Mouse (Mus musculus): ENCODE data around the gene Gas7.

The Gas7 gene

DNA sequence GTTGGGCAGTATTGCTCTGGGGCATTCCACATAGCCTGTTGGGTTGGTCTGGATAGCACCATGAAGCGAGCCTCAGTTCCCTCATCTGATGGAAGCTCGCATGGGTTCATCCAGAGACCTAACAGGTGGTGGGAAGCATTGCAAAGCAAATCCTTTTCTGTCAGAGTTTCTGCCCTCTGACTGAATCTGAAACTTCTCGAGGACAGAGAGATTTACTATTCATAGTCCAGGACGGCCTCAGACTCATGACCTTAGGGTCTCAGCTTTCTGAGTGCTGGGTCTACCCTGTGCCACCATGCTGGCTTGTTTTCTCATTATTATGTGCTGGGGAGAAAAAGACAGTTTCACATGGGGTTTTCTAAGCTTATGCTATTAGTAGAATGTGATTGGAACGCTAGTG lies 122.2 kb downstream of the Gas7 start:
- no peak for DNase-seq (ENCODE audit: low spot score in 2 of 2)

DNA sequence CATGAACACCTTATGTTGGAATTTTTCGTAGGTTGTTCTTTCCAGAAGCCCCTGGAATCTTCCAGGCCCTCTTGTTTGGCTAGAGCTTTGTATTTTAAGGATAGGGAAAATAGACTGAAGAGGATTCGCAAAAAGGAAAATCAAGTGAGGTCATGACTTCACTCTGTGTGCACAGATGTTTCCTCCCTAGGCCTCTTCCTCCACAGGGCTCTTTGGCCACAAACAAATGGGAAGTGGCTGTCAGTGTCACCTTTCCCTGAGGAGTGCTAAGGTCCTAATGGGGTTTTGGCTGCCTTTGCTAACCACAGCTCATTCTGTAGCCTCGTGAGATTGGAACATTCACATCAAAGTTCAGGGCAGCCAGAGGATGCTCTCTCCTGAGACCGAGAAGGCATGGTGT lies 122.8 kb downstream of the Gas7 start:
- no peak for DNase-seq (ENCODE audit: low spot score in 2 of 2)

DNA sequence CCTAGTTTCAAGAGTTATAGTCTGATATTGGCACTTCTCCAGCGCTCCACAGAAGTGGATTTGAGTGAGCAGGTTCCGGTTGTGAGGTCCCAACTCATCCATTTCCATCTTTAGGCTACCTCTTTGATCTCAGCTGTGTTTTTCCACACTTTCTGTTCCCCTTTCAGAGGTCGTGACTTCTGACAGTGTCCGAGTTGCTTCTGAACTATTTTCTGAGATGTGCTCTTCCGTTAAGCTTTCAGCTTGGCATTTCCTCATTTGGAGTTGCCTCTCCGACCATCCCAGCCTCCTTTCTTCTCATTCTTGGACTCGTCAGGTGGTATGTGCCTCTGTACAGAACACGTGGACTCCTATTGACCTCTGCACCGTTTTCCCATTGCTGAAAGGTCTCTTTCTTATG lies 123.9 kb downstream of the Gas7 start:
- DNase-seq (ENCODE audit: low spot score in 2 of 2), result no peak

DNA sequence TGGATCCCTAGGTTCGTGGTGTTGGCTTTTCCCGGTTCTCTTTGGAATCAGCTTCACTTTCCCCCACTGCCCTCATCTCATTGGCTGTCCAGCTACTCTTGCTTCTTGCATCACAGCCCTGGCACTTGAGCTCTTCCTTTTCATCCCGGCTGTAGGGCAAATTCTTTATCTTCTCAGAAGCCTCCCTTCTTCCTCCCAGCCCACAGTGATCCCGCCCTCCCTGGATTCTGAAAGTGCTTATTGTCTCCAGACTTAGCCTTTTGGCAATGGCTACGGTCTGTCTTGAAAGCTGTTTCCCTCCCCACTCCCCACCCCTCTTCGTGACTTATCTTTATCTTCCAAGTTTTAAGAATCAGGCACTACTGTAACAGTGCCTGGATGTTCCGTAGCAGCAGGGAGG lies 126.3 kb downstream of the Gas7 start:
- DNase-seq (ENCODE audit: low spot score in 2 of 2), result peak; percentile 61 to 67

DNA sequence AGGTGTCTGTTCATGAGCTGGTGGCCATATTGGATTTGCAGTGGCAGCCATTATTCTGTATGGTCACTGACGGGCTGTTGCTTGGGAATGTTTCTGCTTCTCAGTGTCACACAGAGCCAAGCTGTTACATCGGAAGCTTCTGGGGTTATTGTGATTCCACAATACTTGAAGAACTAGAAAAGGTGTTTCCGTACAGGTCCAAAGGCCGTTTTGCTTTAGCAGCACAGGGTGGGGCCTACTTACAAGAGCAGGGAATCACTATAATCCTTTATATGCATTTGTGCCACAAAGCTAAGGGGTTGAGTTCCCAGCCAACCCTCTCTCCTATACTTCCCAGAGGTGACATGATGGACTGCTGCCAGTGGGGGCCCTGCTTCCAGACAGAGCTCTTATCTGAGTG lies 127.3 kb downstream of the Gas7 start:
- no peak for DNase-seq (ENCODE audit: low spot score in 2 of 2)

DNA sequence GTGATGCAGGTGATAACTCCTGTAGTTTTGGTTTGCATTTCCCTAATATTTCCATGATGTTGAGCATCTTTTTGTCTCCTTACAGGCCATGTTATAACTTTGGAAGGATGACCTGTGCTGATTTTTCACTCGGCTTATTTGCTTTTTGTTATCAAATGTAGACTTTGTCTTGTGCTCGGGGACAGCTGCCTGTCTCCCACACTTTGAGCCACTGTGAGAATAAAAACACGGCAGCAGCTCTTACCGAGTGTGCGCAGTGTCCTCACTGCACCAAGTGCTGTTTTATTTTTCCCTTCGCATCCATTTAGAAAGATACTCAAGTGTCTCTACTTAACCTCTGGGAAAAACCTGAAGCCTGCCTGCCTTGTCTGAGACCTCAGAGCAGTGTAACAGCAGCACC lies 129.8 kb downstream of the Gas7 start:
- DNase-seq (ENCODE audit: low spot score in 2 of 2), result no peak

DNA sequence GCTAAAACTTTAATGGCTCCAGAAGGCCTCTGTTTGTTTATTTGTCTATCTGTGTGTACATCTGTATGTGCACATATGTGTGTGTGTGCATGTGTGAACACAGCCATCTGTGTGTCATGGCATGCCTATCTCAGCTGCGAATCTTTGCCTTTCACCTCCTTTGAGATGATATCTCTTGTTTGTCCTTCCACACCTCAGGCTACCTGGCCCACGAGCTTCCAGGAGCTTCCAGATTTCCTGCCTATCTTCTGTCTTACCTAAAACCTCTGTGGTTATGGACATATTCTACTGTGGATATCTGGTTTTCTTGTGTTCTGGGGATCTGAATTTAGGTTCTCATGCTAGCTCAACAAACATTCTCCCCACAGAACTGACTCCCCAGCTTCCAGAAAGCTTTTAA lies 130.4 kb downstream of the Gas7 start:
- no peak for DNase-seq (ENCODE audit: low spot score in 2 of 2)

DNA sequence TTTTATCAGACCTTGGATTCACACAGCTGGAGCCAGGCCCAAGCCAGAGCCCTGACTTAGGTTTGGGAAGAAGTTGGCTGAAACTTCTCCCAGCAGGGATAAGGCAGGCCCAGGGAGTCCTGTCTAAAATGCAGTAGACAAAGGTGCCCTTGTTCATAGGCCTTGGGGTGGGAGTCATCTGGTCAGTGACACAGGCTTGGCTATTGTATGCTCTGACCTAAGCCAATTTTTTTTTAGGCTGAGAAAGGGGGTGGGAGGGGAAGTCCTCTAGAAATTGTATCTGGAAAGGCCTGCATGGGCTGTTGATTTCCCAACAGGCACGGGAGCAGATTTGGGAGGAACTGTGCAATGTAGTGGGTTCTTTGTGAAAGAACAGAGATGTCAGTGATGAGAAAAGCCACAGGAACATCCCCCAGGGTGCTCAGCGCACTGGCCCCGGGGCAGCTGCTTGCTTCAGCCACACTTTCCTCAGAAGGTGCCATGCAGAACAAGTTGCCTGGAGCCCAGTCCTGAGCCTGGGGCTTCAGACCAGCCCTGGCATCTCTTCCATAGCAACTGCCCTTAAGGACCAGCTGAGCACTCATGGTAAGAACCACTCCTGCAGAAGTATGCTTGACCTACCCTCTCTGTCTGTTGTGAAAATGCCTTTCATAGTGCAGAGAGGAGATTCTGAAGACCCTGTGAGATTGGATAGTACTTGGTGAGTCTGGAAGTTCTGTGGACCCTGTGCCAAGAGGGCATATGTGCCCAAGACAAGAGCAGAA lies 131.2 kb downstream of the Gas7 start:
- peak in 1 of 2 experiments; percentile 71 for DNase-seq (ENCODE audit: low spot score in 2 of 2)

DNA sequence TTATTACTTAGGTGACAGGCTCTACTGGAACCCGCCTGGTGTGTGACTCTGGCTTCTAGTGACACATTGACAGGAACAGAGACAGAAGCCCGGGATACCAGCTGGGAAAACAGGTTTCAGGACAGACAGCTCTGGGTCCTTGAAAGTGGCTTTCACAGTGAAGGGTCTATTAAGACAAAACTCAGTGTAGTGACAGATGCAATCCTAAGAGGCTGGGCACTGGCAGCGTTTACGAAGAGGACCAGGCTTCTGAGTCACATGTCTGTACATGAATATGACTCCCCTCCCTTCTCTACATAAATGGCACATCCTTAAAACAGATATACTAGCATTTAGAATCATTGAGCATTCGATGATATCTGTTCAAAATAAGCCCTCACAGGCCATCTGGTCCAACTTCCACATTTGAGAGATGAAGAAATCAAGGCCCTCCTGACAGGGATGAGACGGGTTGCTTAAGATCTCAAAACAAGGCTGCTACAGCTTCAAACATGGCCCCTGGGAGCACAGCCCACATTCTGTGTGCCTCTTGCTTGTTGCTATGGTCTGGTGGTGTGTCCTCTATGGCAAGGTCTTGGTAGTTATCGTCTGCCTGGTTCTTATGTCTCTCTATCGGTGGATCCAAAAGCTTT lies 133.1 kb downstream of the Gas7 start:
- no peak for DNase-seq (ENCODE audit: low spot score in 2 of 2)

DNA sequence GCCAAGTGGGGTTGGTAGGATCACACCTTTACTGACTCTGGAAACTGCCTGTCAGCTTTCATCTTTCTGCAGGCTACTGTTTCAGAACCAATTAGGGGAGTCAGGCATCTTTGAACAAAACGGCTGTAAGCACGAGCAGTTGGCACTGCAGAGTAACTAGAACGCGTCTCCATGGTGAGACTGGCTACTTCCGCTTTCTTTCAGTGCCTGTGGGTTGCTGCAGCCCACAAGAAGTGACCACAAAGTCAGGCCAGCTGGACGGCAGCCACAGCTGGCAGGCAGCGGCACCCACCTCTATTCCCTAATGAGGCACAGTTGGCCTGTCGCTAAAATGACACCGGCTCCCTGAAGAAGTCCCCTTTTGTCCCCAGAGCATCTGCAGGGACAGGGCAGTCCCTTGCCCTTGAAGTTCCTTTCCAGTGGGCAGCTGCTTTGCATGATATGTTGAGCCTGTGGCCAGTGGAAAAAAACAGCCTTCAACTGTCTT lies 133.6 kb downstream of the Gas7 start:
- peak in 1 of 2 experiments; percentile 60 for DNase-seq (ENCODE audit: low spot score in 2 of 2)

DNA sequence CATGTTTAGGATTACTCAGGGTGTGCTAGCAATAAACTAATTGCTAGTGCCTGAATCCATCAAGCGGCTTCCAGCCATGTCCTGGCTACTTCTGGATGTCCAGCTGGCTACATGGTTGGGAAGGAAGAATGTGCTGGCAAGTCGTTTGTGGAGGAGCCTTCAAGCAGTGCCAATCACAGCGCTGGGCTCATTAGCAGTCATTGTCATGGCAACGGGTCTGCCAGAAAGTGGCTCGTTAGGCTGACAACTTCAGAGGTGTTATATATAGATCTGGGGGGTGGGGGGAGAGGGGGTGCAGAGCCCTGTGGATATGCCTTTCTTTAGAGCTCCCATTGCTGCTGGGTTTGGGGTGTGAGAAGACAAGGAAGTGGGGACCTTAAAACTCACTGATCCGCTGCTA lies 141.0 kb downstream of the Gas7 start:
- DNase-seq (ENCODE audit: low spot score in 2 of 2), result no peak

DNA sequence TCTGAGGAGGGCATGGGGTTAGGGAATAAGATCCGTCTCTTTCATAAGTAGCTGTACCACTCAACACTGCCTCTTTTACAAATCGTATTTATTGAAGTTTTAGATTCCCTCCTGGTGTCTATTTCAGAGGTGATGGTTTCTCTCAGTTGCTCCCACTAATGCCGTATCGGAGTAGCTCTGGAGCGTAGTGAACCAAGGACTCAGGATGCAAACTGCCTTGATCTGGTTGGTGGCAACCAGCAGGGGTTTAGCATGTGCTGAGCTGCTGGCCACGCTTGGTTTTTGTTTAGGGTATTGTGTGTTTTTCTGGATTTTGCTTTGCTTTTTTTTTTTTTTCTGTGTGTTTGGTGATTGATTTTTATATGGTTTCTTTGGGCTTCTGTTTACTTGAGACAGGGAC lies 141.6 kb downstream of the Gas7 start:
- no peak for DNase-seq (ENCODE audit: low spot score in 2 of 2)

DNA sequence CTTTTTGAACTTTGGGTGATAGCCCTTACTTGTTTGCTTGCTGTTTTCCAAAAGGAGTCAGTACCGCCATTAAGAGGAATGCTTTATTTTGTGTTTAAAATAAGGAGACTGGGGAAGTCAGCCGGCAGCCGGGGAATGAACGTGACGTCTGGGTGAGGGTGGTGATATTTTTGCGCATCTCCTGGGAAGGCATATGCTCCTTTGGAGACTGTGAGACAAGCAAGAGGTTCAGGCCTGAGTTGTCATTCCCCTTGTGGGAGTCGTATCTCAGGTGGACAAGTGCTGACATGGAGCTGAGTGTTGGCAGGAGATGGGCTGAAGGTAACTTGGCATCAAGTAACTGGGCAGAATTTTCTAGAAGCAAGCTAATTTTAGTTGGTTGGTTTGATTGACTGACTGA lies 142.2 kb downstream of the Gas7 start:
- no peak for DNase-seq (ENCODE audit: low spot score in 2 of 2)

DNA sequence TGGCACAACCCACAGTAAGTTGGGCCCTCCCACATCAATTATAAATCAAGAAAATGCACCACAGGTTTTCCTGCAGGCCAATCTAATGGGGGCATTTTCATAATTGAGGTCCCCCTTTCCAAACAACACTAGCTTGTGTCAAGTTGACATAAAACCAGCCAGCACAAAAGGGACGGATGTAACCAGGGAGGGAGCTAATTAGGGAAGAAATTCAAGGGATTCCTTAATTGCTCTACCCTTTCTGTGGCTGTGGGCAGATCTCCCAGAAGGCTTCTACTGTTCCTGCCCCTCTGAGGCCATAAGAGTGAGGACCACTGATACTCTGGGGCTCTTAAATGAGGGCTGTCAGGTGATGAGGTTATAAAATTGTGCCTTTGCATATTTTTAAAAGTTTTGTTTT lies 143.9 kb downstream of the Gas7 start:
- DNase-seq (ENCODE audit: low spot score in 2 of 2), result no peak

DNA sequence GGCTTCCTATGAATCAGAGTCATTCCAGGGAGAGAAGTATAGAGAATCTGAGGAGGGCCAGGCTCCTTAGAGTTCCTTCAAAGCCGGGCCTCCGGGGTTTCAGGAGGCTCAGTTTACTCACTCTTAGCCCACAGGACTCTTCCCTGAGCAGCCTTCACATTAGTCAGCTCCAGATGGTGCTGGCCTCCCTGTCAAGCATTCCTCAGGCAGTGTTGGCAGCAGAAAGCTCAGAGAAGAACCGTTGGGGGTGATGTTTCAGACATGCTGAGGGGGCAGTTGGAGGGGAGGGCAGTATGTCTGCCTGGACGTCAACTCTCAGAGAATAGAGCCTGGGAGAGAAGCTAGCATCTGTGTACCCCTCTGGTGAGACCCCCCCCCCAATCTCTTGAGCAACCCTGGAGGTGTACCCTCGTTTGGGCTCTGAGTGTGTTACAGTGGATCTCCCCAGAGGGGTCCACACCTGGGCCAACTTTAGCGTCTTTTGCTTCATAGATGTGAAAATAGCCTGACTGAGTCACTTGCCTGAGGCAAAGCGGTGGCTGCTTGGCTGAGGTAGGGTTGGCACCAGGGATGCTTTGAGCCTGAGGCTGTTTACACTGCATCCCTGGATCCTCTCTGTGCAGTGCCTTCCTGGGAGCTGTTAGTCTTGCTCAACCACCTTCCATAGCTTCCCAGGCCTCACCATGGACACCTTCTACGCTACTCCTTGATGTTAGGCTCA lies 145.6 kb downstream of the Gas7 start:
- DNase-seq (ENCODE audit: low spot score in 2 of 2), result no peak

DNA sequence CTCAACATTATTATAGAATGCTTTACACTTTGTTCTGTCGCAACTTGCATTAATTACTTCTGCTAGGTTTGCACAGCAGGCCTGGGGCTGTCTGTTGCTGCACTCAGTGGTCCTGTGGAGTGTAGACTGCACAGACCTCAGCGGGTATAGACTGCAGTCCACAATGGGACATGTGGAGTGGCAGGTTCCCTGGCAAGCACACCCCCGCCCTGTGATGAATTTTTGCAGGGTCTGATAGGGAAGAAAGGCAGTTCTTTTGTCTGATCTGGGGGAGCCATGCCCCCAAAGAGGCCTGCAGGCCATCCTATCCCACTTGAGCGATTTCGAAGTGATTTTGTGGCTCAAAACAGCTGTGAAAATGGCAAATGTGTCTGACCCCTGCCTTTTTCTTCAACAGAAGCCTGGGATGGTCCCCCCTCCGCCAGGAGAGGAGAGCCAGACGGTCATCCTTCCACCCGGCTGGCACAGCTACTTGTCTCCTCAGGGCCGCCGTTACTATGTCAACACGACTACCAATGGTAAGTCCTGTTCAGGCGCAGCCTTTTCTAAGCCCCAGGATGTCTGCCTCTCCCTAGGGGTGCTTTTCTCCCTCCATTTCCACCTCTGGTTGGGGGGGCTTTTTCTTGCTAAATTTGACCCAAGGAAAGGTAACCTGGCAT lies 147.6 kb downstream of the Gas7 start:
- no peak for DNase-seq (ENCODE audit: low spot score in 2 of 2)

DNA sequence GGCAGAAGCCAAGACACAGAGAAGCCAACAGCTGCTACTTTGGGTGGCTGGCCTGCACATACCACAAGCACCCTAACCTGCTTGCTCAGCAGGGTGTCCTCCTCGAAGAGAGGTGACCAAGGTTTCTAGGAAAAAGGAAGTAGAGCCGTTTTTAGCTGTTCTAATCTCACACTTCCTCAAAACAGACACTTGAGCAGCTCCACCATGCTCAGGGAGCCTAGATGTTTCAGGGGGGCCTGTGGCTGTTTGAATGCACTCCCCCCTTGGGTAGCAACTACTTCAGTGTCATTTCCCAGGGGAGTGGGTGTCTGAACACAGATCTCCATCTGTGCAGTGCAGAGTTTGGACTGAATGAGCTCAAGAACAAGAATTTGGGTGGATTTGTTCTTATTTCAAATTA lies 149.2 kb downstream of the Gas7 start:
- DNase-seq (ENCODE audit: low spot score in 2 of 2), result no peak

DNA sequence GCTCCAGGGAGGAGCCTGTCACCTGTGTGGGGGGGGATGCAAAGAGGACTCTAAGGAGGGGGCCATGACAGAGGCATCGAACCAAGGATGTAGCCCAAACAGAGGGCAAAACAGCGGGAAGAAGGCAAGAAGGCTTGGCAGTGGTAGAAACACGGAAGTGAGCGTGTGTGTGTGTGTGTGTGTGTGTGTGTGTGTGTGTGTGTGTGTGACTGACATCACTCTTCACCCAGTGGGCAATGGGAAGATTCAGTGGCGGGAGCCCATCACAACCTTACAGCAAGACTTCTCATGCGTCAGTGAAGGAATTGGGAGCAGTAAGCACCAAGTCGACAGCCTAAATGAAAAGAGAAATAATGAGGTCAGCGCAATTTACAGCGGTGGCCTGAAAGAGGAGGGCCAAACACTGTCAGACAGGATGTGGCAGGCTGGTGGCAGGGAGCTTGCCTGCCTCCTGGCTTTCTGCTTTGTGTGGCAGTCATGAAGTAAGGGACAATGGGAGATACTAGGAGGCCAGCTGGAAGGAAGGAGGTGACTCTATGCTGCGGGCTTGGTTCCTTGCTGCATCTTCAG lies 153.0 kb downstream of the Gas7 start:
- DNase-seq (ENCODE audit: low spot score in 2 of 2), result no peak

DNA sequence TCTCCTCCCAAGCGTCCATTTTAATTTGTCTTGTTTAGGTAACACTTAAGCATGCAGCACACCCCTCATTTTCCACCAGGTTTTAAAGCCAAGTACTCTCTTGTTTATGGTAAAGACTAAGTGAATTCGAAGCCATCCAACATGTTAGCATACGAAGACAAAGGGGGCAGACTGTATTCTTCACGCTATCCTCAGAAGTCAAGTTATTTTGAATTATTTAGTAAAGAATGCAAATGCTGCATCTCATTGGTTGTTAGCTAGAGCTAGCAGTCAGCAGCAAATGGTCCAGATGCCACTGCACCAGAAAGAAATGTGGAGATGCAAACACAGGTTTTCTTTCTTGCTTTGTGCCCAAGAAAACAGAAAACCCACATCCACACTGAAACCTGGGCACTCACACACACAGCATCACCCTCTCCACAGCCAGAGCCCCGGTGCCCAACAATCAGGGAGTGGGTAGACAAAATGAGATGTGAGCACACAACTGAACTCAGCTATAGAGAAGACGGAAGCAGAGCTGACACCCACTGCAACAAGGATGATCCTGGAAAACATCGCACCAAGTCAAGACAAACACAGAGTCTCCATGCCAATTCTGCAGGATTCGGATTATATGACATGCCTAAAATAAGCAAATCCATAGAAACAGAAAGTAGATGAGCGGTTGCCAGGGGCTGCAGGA lies 157.1 kb downstream of the Gas7 start:
- no peak for DNase-seq (ENCODE audit: low spot score in 2 of 2)

DNA sequence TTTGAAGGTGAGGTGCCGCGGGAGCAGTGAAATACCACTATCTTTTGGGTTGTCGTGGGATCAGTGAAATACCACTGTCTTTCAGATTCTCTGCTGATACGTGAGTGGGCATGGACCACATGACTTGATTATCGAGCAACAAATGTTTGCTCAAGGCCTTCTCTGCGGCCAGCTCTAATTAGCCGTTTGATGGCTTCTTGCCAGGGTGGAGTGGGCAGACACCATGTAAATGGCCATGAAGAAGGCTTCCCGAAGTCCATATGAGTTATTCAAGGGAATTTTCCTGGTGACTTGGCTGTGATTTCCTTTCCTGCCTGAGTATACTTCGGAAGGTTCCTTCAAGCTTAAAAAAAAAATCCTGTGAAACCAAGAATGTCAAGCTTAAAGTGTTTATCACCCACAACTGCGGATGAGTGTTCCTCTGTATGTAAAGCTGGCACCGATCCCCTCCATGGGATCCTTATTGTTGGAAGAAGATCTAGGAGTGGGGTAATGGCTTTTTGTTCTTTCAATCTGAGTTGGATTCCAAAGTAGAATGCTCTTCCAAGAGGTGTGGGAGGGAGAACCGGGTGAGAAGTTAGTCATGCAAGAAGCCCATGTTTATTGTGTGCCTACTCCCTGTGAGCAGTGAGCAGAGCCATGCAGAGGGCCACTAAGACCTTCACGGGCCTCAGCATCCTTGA lies 161.5 kb downstream of the Gas7 start:
- DNase-seq (ENCODE audit: low spot score in 2 of 2), result no peak

DNA sequence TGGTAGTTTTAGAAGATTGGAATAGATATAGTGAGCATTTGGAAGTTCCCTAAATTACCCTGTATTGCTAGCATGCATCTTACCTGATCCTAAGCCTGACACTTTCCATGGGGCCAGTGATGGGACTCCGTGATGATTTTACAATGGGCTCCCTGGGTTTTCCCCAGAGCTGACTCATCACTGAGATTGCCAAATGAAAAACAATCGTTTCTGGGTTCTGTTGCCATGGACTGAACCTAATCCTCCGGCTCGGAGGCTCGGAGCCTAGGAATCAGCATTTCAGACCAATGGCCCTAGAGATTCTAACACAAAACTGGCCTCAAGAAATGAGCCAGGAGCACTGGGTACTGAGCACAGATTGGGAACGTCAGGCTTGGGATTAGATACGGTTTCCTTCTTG lies 167.1 kb downstream of the Gas7 start:
- DNase-seq (ENCODE audit: low spot score in 2 of 2), result no peak

All from urinary bladder, postnatal 4 days (tissue).